Mouse (Mus musculus) frontal cortex, postnatal 10 days (tissue): Measurements from ENCODE around the gene Farp1.

Experiments
- DNase-seq, 2 experiments: peaks; one replicate each; pipeline ENCODE4 v3.0.0; 2022; ENCODE audit warnings: low spot score in 2 of 2, mixed read lengths in 1 of 2

Farp1 gene

GRCm38 (mm10) chr14:121057750-121058149 lies 22.8 kb downstream of the Farp1 start:
- no peak for DNase-seq

- no peak for DNase-seq
These were observed 23.5 kb downstream of the Farp1 start for GRCm38 (mm10) chr14:121058481-121058880.

- DNase-seq = no peak
These were observed 24.3 kb downstream of the Farp1 start for GRCm38 (mm10) chr14:121059266-121059665.

GRCm38 (mm10) chr14:121060484-121060883 lies 25.5 kb downstream of the Farp1 start:
- no peak for DNase-seq

GRCm38 (mm10) chr14:121061686-121062085 lies 26.7 kb downstream of the Farp1 start:
- DNase-seq = no peak

- peak; percentile 52 to 59 for DNase-seq
These were observed 27.5 kb downstream of the Farp1 start for GRCm38 (mm10) chr14:121062238-121063082.

GRCm38 (mm10) chr14:121064726-121065125 lies 29.7 kb downstream of the Farp1 start:
- no peak for DNase-seq

- DNase-seq = no peak
These were observed 38.3 kb downstream of the Farp1 start for GRCm38 (mm10) chr14:121073093-121073866.

GRCm38 (mm10) chr14:121074197-121074734 lies 39.3 kb downstream of the Farp1 start:
- no peak for DNase-seq

- DNase-seq = no peak
These were observed 45.7 kb downstream of the Farp1 start for GRCm38 (mm10) chr14:121080739-121081138.

GRCm38 (mm10) chr14:121082341-121082740 lies 47.3 kb downstream of the Farp1 start:
- peak; percentile 45 to 71 for DNase-seq

- DNase-seq = no peak
These were observed 47.8 kb downstream of the Farp1 start for GRCm38 (mm10) chr14:121082793-121083192.

GRCm38 (mm10) chr14:121083352-121083751 lies 48.4 kb downstream of the Farp1 start:
- DNase-seq = no peak

- no peak for DNase-seq
These were observed 57.5 kb downstream of the Farp1 start for GRCm38 (mm10) chr14:121092517-121092916.

GRCm38 (mm10) chr14:121093860-121094259 lies 58.9 kb downstream of the Farp1 start:
- no peak for DNase-seq

- no peak for DNase-seq
These were observed 62.8 kb downstream of the Farp1 start for GRCm38 (mm10) chr14:121097640-121098435.

- no peak for DNase-seq
These were observed 64.1 kb downstream of the Farp1 start for GRCm38 (mm10) chr14:121099120-121099519.

GRCm38 (mm10) chr14:121099876-121100275 lies 64.9 kb downstream of the Farp1 start:
- DNase-seq = no peak

GRCm38 (mm10) chr14:121100829-121101228 lies 65.8 kb downstream of the Farp1 start:
- DNase-seq = no peak

- DNase-seq = no peak
These were observed 66.5 kb downstream of the Farp1 start for GRCm38 (mm10) chr14:121101531-121101930.

- DNase-seq = no peak
These were observed 67.6 kb downstream of the Farp1 start for GRCm38 (mm10) chr14:121102599-121102998.

- DNase-seq = no peak
These were observed 68.5 kb downstream of the Farp1 start for GRCm38 (mm10) chr14:121103459-121103858.
